Mouse (Mus musculus) forebrain, embryonic 14.5 days (tissue): ENCODE measurements around the gene Trip10. TPM values are rescaled to one million over a fixed set of nuclear protein-coding genes. Genes with fewer than 3 reads are reported as not detected.

Source experiments
- ATAC-seq: fragments of 200-750 bp; cut with Nextera tagmentation; 2 replicates; pipeline ENCODE4 v1.8.0; 2017; ENCODE audit warnings: mild to moderate bottlenecking, moderate library complexity
- DNase-seq: peaks from one replicate; pipeline ENCODE4 v3.0.0-alpha.2; 2015; ENCODE audit warnings: low spot score
- H3K27ac ChIP-seq: fragments of 300-500 bp; sonication (generic); 2 replicates; pipeline ENCODE4 v1.5.1; 2014; ENCODE audit warnings: low read depth, mild to moderate bottlenecking, control low read depth, low read length, moderate library complexity
- H3K27me3 ChIP-seq: fragments of 300-500 bp; sonication (generic); replicated peaks from 2 replicates; pipeline ENCODE4 v1.6.1; 2014; ENCODE audit warnings: low read length, control low read depth, mixed read lengths; ENCODE audit not compliant: control insufficient read depth, insufficient read depth
- H3K36me3 ChIP-seq: fragments of 300-500 bp; sonication (generic); 2 replicates; pipeline ENCODE4 v1.6.1; 2014; ENCODE audit warnings: low read length, control low read depth; ENCODE audit not compliant: control insufficient read depth, insufficient read depth
- H3K4me1 ChIP-seq: fragments of 300-500 bp; sonication (generic); 2 replicates; pipeline ENCODE4 v1.6.1; 2014; ENCODE audit warnings: antibody characterized with exemption, low read length, control low read depth; ENCODE audit not compliant: control insufficient read depth, insufficient read depth
- H3K4me2 ChIP-seq: fragments of 300-500 bp; sonication (generic); 2 replicates; pipeline ENCODE4 v1.6.1; 2014; ENCODE audit warnings: mild to moderate bottlenecking, control low read depth, low read length
- H3K4me3 ChIP-seq: fragments of 300-500 bp; sonication (generic); 2 replicates; pipeline ENCODE4 v1.5.1; 2014; ENCODE audit warnings: low read depth, low read length, control low read depth
- H3K9ac ChIP-seq: fragments of 300-500 bp; sonication (generic); 2 replicates; pipeline ENCODE4 v1.6.1; 2014; ENCODE audit warnings: mild to moderate bottlenecking, low read length, control low read depth, moderate library complexity
- H3K9me3 ChIP-seq: fragments of 300-500 bp; sonication (generic); replicated peaks from 2 replicates; pipeline ENCODE4 v1.6.1; 2016; ENCODE audit warnings: low read length, control low read depth, mixed read lengths; ENCODE audit not compliant: control insufficient read depth
- WGBS: fragments of 180-500 bp; shearing (Covaris S2); extraction: QIAGEN DNeasy Blood & Tissue Kit; methylation state at CpG from one replicate; pipeline ENCODE4 v1.1.7; 2014; 5-methylcytosine and 5-hydroxymethylcytosine counted together
- polyA plus RNA-seq: library from polyadenylated mRNA; unstranded; fragments of >200 nt; fragmentation: Nextera tagmentation; extraction: Ambion mirVana; gene quantifications from 2 replicates; pipeline ENCODE4 v1.2.1, GENCODE M21; 2014

The Trip10 gene
- polyA plus RNA-seq, 1 experiment from 2014 or later: 10.4 TPM

DNA sequence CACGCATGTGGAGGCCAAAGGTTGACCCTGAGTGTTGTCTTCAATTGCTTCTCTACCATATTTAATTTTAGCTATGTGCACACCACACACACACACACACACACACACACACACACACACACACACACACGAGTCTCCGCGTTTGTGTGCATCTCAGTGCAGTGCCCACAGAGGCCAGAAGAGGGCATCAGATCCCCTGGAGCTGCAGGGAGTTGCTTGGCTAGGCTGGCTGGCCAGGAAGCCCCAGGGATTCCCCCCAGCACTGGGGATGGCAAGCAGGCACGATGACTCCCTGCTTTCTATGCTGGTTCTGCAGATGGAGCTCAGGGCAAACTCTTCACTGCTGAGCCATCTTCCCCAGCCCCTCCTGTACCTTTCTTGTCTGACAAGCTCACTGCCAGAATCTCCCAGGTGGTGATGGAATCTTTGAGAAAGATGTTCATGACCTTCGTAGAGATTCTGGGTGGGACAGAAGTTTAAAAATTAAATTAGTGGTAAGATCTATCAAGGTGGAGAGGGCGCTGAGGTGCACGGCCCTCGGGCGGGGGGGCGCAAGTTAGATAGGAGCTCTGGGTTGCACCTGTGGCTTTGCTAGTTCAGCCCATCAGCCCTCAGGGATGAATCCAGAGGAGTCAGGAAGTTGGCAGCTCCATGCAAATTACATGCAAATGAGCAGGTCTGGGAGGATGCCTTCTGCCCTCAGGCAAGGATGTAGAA, 29.9 kb upstream of the Trip10 start:
- Histone ChIP-seq H3K36me3 (no peaks in the 10 kb centered on the region), H3K4me3 (no peak overlapping the region), H3K4me1 (no peaks in the 10 kb centered on the region), H3K27ac (no peak overlapping the region), H3K9me3 (no peaks in the 10 kb centered on the region), H3K4me2 (no peak overlapping the region), H3K27me3 (no peaks in the 10 kb centered on the region), H3K9ac (no peak overlapping the region)
- WGBS: 20% methylated on average over 11 of the region's 11 CpGs
- ATAC-seq (peak; percentile 27; the same call in 1 of the 2 replicates), DNase-seq (peak; percentile 62)

DNA sequence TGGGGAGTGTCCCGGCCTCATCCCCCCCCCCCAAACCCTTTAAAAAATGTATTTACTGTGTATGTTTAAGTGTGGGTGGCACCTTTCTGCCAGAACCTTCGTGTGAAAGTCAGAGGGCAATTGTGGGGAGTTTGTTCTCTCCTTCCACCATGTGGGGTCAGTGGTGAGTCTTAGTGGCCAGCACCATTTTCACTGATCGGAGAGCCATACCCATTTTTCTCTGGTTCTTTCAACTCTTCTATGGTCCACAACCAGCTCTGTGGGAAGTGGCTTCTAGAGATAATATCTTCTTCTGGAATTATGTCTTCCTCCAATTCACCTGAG, 29.4 kb upstream of the Trip10 start:
- ATAC-seq: no peak
- Histone ChIP-seq H3K9ac (no peak overlapping the region), H3K4me1 (no peaks in the 10 kb centered on the region), H3K9me3 (no peaks in the 10 kb centered on the region), H3K27me3 (no peaks in the 10 kb centered on the region), H3K4me2 (no peak overlapping the region), H3K36me3 (no peaks in the 10 kb centered on the region), H3K4me3 (no peak overlapping the region), H3K27ac (no peak overlapping the region)
- 25% methylated on average over 3 of the region's 3 CpGs for WGBS
- peak; percentile 11 for DNase-seq

- no peaks in the 10 kb centered on the region for H3K9me3 ChIP-seq
- no peak for ATAC-seq
- WGBS: 81% methylated on average over 4 of the region's 4 CpGs
Measured at GRCm38 (mm10) chr17:57221911-57222310, 27.3 kb upstream of the Trip10 start.

GRCm38 (mm10) chr17:57223313-57223712, 25.9 kb upstream of the Trip10 start:
- Histone ChIP-seq H3K27ac (no peak overlapping the region), H3K4me2 (no peak overlapping the region), H3K27me3 (no peaks in the 10 kb centered on the region), H3K36me3 (no peaks in the 10 kb centered on the region), H3K9ac (no peak overlapping the region), H3K4me1 (no peaks in the 10 kb centered on the region), H3K9me3 (no peaks in the 10 kb centered on the region), H3K4me3 (no peak overlapping the region)
- DNase-seq (no peak), ATAC-seq (no peak)
- 80% methylated on average over 9 of the region's 9 CpGs for WGBS

More at GRCm38 (mm10) chr17:57221911-57222310, 27.3 kb upstream of the Trip10 start:
- Histone ChIP-seq H3K36me3 (no peaks in the 10 kb centered on the region), H3K9ac (no peak overlapping the region), H3K4me2 (no peak overlapping the region), H3K4me3 (no peak overlapping the region), H3K27ac (no peak overlapping the region), H3K27me3 (no peaks in the 10 kb centered on the region), H3K4me1 (no peaks in the 10 kb centered on the region)
- DNase-seq: no peak

DNA sequence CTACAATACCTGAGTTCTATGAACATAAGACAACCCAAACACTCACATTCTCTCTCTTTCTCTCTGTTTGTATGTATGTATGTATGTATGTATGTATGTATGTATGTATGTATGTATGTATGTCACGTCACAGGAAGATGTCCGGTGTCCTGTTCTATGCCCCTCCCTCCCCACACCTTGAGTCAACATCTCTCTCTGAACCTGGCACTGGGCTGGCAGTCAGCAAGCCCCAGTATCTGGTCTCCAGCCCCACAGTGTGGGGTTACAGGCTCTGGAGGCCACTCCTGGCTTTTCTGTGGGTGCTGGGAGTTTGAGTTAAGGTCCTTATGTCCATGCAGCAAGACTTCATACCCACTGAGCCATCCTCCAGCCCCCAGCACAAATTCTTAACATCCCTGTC, 21.8 kb upstream of the Trip10 start:
- no peaks in the 10 kb centered on the region for H3K27me3 ChIP-seq
- DNase-seq: no peak
- H3K36me3 ChIP-seq: no peaks in the 10 kb centered on the region
- H3K9me3 ChIP-seq: no peaks in the 10 kb centered on the region
- no peak overlapping the region for H3K27ac ChIP-seq
- H3K4me3 ChIP-seq: no peak overlapping the region
- H3K4me1 ChIP-seq: no peaks in the 10 kb centered on the region
- 90% methylated on average over 2 of the region's 2 CpGs for WGBS
- no peak overlapping the region for H3K4me2 ChIP-seq
- ATAC-seq: no peak
- H3K9ac ChIP-seq: no peak overlapping the region

DNA sequence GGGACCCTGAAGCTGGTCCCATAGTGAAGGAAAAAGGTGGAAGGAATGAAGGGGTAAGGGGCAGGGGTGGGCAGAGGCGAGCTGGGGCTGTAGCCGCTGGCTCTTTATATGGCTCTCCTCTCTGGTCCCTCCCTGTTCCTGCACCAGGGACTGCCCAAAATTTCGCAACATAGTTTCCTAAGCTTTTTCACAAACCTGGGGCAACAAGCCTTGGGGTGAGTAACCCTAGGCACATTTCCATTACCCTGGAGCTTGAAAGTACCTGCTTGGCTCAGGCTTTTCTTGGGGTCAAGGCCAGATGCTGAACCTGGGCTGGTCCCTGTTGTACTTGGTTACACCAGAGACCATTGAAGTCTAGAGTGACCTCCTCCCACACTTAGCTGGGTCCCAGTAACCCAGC, 21.2 kb upstream of the Trip10 start, which contains the start of gene C3:
Gene C3 (minus strand): TSS at position 123 of the 400 bp plus-strand sequence.
- Histone ChIP-seq H3K4me1 (no peaks in the 10 kb centered on the region), H3K4me2 (no peak within 1 kb of the TSS), H3K36me3 (no peaks in the 10 kb centered on the region), H3K27ac (no peak within 1 kb of the TSS), H3K9me3 (no peaks in the 10 kb centered on the region), H3K9ac (no peak within 1 kb of the TSS), H3K4me3 (no peak within 1 kb of the TSS), H3K27me3 (no peaks in the 10 kb centered on the region)
- 82% methylated on average over 3 of the region's 3 CpGs for WGBS
- ATAC-seq (no peak), DNase-seq (no peak)

- Histone ChIP-seq H3K27ac (no peak overlapping the region), H3K4me1 (no peaks in the 10 kb centered on the region), H3K27me3 (no peaks in the 10 kb centered on the region), H3K4me3 (no peak overlapping the region), H3K36me3 (no peaks in the 10 kb centered on the region), H3K4me2 (no peak overlapping the region), H3K9ac (no peak overlapping the region), H3K9me3 (no peaks in the 10 kb centered on the region)
- no peak for ATAC-seq
- WGBS: 86% methylated on average over 3 of the region's 3 CpGs
- no peak for DNase-seq
Measured at GRCm38 (mm10) chr17:57228873-57229272, 20.4 kb upstream of the Trip10 start.

DNA sequence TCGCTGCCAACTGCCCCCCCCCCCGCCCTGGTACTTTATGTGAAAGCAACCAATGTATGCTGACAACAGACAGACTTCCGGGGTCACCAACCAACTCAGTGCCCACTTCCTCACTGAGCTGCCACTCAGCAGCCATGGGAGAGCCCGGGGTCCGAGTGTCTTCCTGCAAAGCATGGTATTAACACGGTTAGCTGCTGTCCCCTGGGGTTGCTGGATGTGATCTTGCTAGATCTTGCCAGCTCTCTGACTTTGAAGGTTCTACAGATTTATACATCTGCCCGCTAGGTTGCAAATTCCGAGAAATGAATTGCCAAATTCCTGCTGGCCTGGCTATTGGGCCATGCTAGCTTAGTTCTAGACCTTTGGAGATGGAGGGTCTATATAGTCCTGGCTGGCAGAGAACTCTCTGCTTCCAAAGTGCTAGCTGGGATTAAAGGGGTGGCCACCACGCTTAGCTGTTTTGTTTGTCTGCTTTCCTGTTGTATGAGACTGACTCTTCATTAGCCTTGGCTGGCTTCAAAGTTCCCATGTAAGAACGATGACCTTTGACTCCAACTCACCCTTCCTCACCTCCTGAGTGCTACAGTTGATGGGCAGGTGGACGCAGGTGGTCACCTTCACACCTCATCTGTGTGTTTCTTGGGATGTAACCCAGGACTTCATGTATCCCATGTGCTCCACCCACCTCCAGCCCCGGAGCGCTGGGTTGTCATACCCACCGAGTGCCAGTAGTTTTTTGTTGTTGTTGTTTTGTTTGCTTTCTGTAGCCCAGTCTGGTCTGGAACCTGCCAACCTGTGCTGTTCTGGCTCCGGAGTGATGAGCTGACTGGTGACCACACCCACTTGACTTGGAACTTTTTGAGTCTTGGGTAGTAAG, 19.2 kb upstream of the Trip10 start:
- ATAC-seq (no peak), DNase-seq (no peak)

GRCm38 (mm10) chr17:57230728-57231125, 18.5 kb upstream of the Trip10 start:
- H3K4me2 ChIP-seq: no peak overlapping the region
- no peaks in the 10 kb centered on the region for H3K4me1 ChIP-seq
- H3K27ac ChIP-seq: no peak overlapping the region
- H3K27me3 ChIP-seq: no peaks in the 10 kb centered on the region
- WGBS: 78% methylated on average over 6 of the region's 6 CpGs
- peaks cover 8% of the 10 kb centered on the region; the same call in 1 of the 2 replicates for H3K36me3 ChIP-seq
- H3K4me3 ChIP-seq: no peak overlapping the region
- H3K9ac ChIP-seq: no peak overlapping the region
- ATAC-seq (no peak), DNase-seq (no peak)
- H3K9me3 ChIP-seq: no peaks in the 10 kb centered on the region

More for the DNA sequence above, 19.2 kb upstream of the Trip10 start:
- Histone ChIP-seq H3K36me3 (0 out of 2 replicates have a peak, but pooled peaks cover 6% of the 10 kb centered on the region), H3K4me1 (no peaks in the 10 kb centered on the region), H3K4me3 (no peak overlapping the region), H3K9ac (no peak overlapping the region), H3K9me3 (no peaks in the 10 kb centered on the region), H3K4me2 (no peak overlapping the region), H3K27ac (no peak overlapping the region), H3K27me3 (no peaks in the 10 kb centered on the region)
- 77% methylated on average over 15 of the region's 15 CpGs for WGBS
